Mouse (Mus musculus) forebrain, postnatal 0 days (tissue): ENCODE data around the gene Def6. TPM values are rescaled to one million over a fixed set of nuclear protein-coding genes. Genes with fewer than 3 reads are reported as not detected.
A peak's percentile ranks its signal among the peaks of the same experiment; 100 is the strongest.

Experiments used
- ATAC-seq: fragments of 200-750 bp; cut with Nextera tagmentation; 2 replicates; pipeline ENCODE4 v1.8.0; 2017; ENCODE audit warnings: mild to moderate bottlenecking, moderate library complexity
- DNase-seq: peaks from one replicate; pipeline ENCODE4 v3.0.0-alpha.2; 2015
- H3K27ac ChIP-seq: fragments of 300-500 bp; sonication (generic); 2 replicates; pipeline ENCODE4 v1.5.1; 2014; ENCODE audit warnings: low read depth, mild to moderate bottlenecking, antibody characterized with exemption, low read length, moderate library complexity, mixed read lengths
- H3K27me3 ChIP-seq: fragments of 300-500 bp; sonication (generic); 2 replicates; pipeline ENCODE4 v1.6.1; 2014; ENCODE audit warnings: mild to moderate bottlenecking, low read length, mixed read lengths; ENCODE audit not compliant: insufficient read depth
- H3K36me3 ChIP-seq: fragments of 300-500 bp; sonication (generic); 2 replicates; pipeline ENCODE4 v1.6.1; 2014; ENCODE audit warnings: mild to moderate bottlenecking, moderate library complexity; ENCODE audit not compliant: insufficient read depth
- H3K4me1 ChIP-seq: fragments of 300-500 bp; sonication (generic); 2 replicates; pipeline ENCODE4 v1.6.1; 2014; ENCODE audit warnings: antibody characterized with exemption; ENCODE audit not compliant: insufficient read depth
- H3K4me2 ChIP-seq: fragments of 300-500 bp; sonication (generic); 2 replicates; pipeline ENCODE4 v1.6.1; 2014; ENCODE audit warnings: low read depth, mild to moderate bottlenecking, moderate library complexity
- H3K4me3 ChIP-seq: fragments of 300-500 bp; sonication (generic); 2 replicates; pipeline ENCODE4 v1.5.1; 2014; ENCODE audit warnings: low read depth, low read length, mixed read lengths
- H3K9ac ChIP-seq: fragments of 300-500 bp; sonication (generic); 2 replicates; pipeline ENCODE4 v1.6.1; 2014; ENCODE audit warnings: mild to moderate bottlenecking
- H3K9me3 ChIP-seq: fragments of 300-500 bp; sonication (generic); 2 replicates; pipeline ENCODE4 v1.6.1; 2016; ENCODE audit warnings: low read length
- CTCF ChIP-seq: sonication (generic); IDR thresholded peaks from 2 replicates; pipeline ENCODE4 v1.5.1; 2016; ENCODE audit warnings: antibody characterized with exemption, control low read depth, low read depth
- WGBS: fragments of 180-500 bp; shearing (Covaris S2); extraction: QIAGEN DNeasy Blood & Tissue Kit; methylation state at CpG from one replicate; pipeline ENCODE4 v1.1.7; 2014; 5-methylcytosine and 5-hydroxymethylcytosine counted together
- polyA plus RNA-seq: library from polyadenylated mRNA; unstranded; fragments of >200 nt; fragmentation: Nextera tagmentation; extraction: Ambion mirVana; gene quantifications from 2 replicates; pipeline ENCODE4 v1.2.1, GENCODE M21; 2015
- total RNA-seq: library from RNA; depleted of rRNA; stranded (reverse); fragments of >200 nt; gene quantifications from 2 replicates; pipeline ENCODE4 v1.2.3, GENCODE M21; 2014

Gene Def6
- total and polyA plus RNA-seq, 2 experiments from 2014 or later = 6.8 to 8.5 TPM

DNA sequence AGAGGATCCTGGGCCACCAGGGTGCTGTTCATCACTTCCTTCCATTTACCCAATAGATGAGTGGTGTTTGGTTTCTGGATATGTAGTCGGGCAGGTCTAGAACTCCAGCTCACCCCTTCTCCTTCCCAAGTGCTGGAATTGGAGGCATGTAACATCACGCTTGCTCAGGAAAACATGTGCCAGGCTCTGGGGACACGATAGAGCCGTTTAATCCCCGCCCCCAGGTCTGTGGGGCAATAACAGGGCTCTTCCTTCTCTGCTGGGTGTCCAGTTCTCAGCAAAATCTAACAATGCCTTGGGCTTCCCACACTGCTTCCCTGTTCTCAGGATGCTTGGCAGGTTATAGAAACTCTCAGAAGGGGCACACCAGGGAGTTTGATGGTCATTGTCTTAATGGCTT is 29.8 kb downstream of the Def6 start:
- no peak for DNase-seq
- no peaks in the 10 kb centered on the region for H3K9me3 ChIP-seq
- TF ChIP-seq CTCF = no peak
- 66% methylated on average over 5 of the region's 5 CpGs for WGBS
- H3K4me1 ChIP-seq = no peaks in the 10 kb centered on the region
- H3K9ac ChIP-seq = no peak overlapping the region
- H3K36me3 ChIP-seq = 0 out of 2 replicates have a peak, but pooled peaks cover 5% of the 10 kb centered on the region
- H3K27ac ChIP-seq = no peak overlapping the region
- no peak for ATAC-seq
- H3K4me2 ChIP-seq = no peak overlapping the region
- no peak overlapping the region for H3K4me3 ChIP-seq
- no peaks in the 10 kb centered on the region for H3K27me3 ChIP-seq

DNA sequence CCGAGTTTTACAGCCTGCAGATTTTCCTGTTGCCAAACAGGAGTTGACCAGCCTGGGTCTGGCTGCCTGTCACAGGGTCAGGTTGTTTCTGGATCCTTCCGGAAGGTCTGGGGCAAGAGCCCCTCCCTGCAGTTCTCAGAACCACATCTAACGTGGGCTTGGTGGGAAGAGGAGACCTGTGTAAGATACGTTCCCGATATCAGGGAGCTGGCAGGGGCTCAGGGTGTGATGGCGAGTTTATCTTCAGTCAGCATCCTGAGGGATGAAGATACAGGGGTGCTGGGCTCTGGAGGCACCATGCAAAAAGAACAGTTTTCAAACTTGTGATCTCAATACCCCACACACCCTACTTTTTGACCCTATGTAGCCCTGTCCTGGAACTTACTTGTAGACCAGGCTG is 30.3 kb downstream of the Def6 start:
- ATAC-seq = no peak
- no peak for TF ChIP-seq CTCF
- 77% methylated on average over 6 of the region's 6 CpGs for WGBS

GRCm38 (mm10) chr17:28240846-28241245 is 33.3 kb downstream of the Def6 start:
- TF ChIP-seq CTCF = no peak
- Histone ChIP-seq H3K4me1 (no peaks in the 10 kb centered on the region), H3K36me3 (0 out of 2 replicates have a peak, but pooled peaks cover 5% of the 10 kb centered on the region), H3K9ac (no peak overlapping the region), H3K9me3 (no peaks in the 10 kb centered on the region), H3K4me2 (no peak overlapping the region), H3K4me3 (no peak overlapping the region), H3K27me3 (no peaks in the 10 kb centered on the region), H3K27ac (no peak overlapping the region)
- ATAC-seq = no peak
- DNase-seq = no peak
- 94% methylated on average over 5 of the region's 5 CpGs for WGBS

More for the DNA sequence above, 30.3 kb downstream of the Def6 start:
- Histone ChIP-seq H3K4me2 (no peak overlapping the region), H3K36me3 (0 out of 2 replicates have a peak, but pooled peaks cover 5% of the 10 kb centered on the region), H3K27ac (no peak overlapping the region), H3K9me3 (no peaks in the 10 kb centered on the region), H3K27me3 (no peaks in the 10 kb centered on the region), H3K4me1 (no peaks in the 10 kb centered on the region), H3K4me3 (no peak overlapping the region), H3K9ac (no peak overlapping the region)
- DNase-seq = no peak

DNA sequence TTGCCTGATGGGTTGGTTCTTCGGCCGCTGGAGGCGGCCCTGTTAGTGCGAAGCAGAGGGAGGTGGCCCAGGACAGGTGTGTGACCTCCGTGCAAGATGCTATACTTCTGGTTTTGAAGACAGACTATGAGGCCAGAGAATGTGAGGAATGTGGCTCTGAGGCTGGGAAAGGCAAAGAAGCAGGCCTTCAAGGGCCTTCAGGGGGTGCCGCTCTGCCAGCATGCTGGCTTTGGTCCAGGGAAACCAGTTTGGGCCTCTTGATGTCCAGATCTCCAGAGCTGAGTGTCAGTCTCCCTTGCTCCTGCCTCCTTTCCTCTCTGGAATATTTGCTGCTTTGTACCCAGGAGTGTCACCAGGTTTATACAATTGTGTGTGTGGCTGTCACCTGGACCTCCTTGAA is 34.7 kb downstream of the Def6 start:
- Histone ChIP-seq H3K9ac (no peak overlapping the region), H3K4me1 (no peaks in the 10 kb centered on the region), H3K4me3 (no peak overlapping the region), H3K36me3 (0 out of 2 replicates have a peak, but pooled peaks cover 5% of the 10 kb centered on the region), H3K27ac (no peak overlapping the region), H3K4me2 (no peak overlapping the region), H3K27me3 (no peaks in the 10 kb centered on the region), H3K9me3 (no peaks in the 10 kb centered on the region)
- no peak for ATAC-seq
- TF ChIP-seq CTCF = no peak
- 88% methylated on average over 6 of the region's 6 CpGs for WGBS
- DNase-seq = no peak

- H3K4me2 ChIP-seq = no peak overlapping the region
- H3K36me3 ChIP-seq = 0 out of 2 replicates have a peak, but pooled peaks cover 5% of the 10 kb centered on the region
- 0 out of 2 replicates have a peak overlapping the region, but pooled peaks have one; percentile 21 for H3K27ac ChIP-seq
- H3K4me3 ChIP-seq = no peak overlapping the region
- H3K27me3 ChIP-seq = no peaks in the 10 kb centered on the region
- ATAC-seq = no peak
- H3K9ac ChIP-seq = no peak overlapping the region
- 84% methylated on average over 6 of the region's 6 CpGs for WGBS
- no peak for TF ChIP-seq CTCF
- no peaks in the 10 kb centered on the region for H3K4me1 ChIP-seq
- H3K9me3 ChIP-seq = no peaks in the 10 kb centered on the region
- DNase-seq = no peak
Observed at GRCm38 (mm10) chr17:28244214-28244613, 36.6 kb downstream of the Def6 start.

- Histone ChIP-seq H3K4me1 (no peaks in the 10 kb centered on the region), H3K4me3 (no peak overlapping the region), H3K4me2 (no peak overlapping the region), H3K9me3 (no peaks in the 10 kb centered on the region), H3K27ac (0 out of 2 replicates have a peak overlapping the region, but pooled peaks have one; percentile 21), H3K9ac (peak overlapping the region; percentile 10; the same call in 1 of the 2 replicates), H3K36me3 (0 out of 2 replicates have a peak, but pooled peaks cover 5% of the 10 kb centered on the region), H3K27me3 (no peaks in the 10 kb centered on the region)
- ATAC-seq = peak; percentile 93
- 13% methylated on average over 6 of the region's 6 CpGs for WGBS
- TF ChIP-seq CTCF = no peak
- DNase-seq = peak; percentile 62
Observed at GRCm38 (mm10) chr17:28244714-28245113, 37.1 kb downstream of the Def6 start.

- 72% methylated on average over 11 of the region's 11 CpGs for WGBS
- Histone ChIP-seq H3K27ac (no peak overlapping the region), H3K4me2 (no peak overlapping the region), H3K36me3 (0 out of 2 replicates have a peak, but pooled peaks cover under 1% of the 10 kb centered on the region), H3K9me3 (no peaks in the 10 kb centered on the region), H3K4me3 (no peak overlapping the region), H3K4me1 (no peaks in the 10 kb centered on the region), H3K27me3 (no peaks in the 10 kb centered on the region), H3K9ac (no peak overlapping the region)
- DNase-seq (no peak), ATAC-seq (no peak)
- TF ChIP-seq CTCF = no peak
Observed at GRCm38 (mm10) chr17:28246640-28247039, 39.1 kb downstream of the Def6 start.

DNA sequence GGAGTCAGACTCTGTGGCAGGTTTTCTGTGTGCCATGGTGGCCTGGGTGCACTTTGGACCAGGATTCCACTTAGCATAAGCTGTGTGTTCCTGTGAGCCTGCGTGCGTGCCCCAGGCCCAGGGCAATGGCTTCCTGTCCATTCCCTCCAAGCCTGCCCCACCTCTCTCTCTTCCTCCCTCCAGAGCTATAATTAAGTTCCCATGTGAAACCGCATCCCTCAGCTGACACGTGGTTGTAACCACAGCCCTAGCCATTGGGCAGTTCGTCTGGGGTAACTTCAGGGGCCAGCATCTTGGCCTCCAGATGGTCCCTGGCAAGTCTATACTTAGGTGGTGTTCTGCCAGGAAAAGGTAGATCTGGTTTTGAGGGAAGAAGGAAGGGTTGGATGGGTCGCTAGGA is 40.0 kb downstream of the Def6 start:
- DNase-seq = no peak
- no peak for TF ChIP-seq CTCF
- no peaks in the 10 kb centered on the region for H3K27me3 ChIP-seq
- no peak overlapping the region for H3K4me3 ChIP-seq
- H3K9me3 ChIP-seq = no peaks in the 10 kb centered on the region
- no peaks in the 10 kb centered on the region for H3K4me1 ChIP-seq
- WGBS = 77% methylated on average over 6 of the region's 6 CpGs
- no peak for ATAC-seq
- no peak overlapping the region for H3K9ac ChIP-seq
- no peaks in the 10 kb centered on the region for H3K36me3 ChIP-seq
- H3K4me2 ChIP-seq = no peak overlapping the region
- no peak overlapping the region for H3K27ac ChIP-seq
